39 mouse cellular contexts compared by ENCODE assay signal in the genomic region with DNA sequence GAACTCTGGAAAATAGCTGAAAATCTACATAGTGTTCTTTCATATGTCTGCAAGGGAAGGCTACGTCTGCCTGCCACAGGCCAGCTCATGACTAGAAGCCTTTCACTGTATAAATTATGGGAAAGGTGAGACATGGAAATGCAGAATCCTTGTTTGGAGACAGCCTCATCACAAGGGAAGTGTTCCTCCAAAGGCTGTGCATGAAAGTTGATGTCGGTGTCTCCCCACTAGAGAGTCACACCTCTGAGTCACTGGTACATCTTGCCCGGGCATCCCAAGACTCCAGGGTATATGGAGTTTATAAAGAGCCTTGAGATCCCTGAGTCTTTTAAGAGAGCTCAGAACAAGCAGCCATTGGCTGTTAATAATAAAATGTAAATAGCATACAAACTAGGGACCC. TPM values are rescaled to one million over a fixed set of nuclear protein-coding genes. Genes with fewer than 3 reads are reported as not detected.
"Had no signal": no experiment of that assay in that cellular context is flagged by ENCODE, and none has a peak within 500 bp of the region (broad histone marks: within the 10 kb centered on the region; RNA-seq: fewer than 3 reads in every experiment).

No protein-coding gene starts in this region.

- DNase-seq: left cerebral cortex, postnatal 4 days; liver; liver, embryonic 13.5 days; liver, postnatal 0 days; lung, adult 18-20 months; lung, adult 2 months; lung, embryonic 14.5 days; lung, postnatal 10 days; lung, postnatal 14 days; lung, postnatal 36 days; midbrain, embryonic 14.5 days had no signal

- H3K4me3 ChIP-seq: limb, embryonic 10.5 days; limb, embryonic 12.5 days; limb, embryonic 13.5 days; limb, embryonic 15.5 days; liver, embryonic 12.5 days; liver, embryonic 13.5 days; liver, embryonic 15.5 days; lung, embryonic 15.5 days; megakaryocyte, embryonic 14.5 days; midbrain, embryonic 10.5 days; midbrain, embryonic 12.5 days; midbrain, embryonic 13.5 days; midbrain, embryonic 15.5 days; myocyte had no signal

- H3K27ac ChIP-seq: limb, embryonic 10.5 days; limb, embryonic 12.5 days; limb, embryonic 13.5 days; limb, embryonic 15.5 days; liver, embryonic 12.5 days; liver, embryonic 13.5 days; liver, embryonic 14.5 days; liver, embryonic 15.5 days; lung, embryonic 15.5 days; macrophage; midbrain, embryonic 10.5 days; midbrain, embryonic 12.5 days; midbrain, embryonic 13.5 days; midbrain, embryonic 15.5 days had no signal

- ATAC-seq: liver, embryonic 12.5 days; liver, postnatal 0 days; lung, postnatal 0 days; midbrain, embryonic 13.5 days; midbrain, embryonic 15.5 days; midbrain, embryonic 16.5 days had no signal

RNA-seq across cellular contexts. Expression of gene Otos, which starts 4.5 kb away (rescaled TPM):
- total RNA-seq: left cerebral cortex, postnatal 10 days; left cerebral cortex, postnatal 14 days; left cerebral cortex, postnatal 25 days; left cerebral cortex, postnatal 36 days; left cerebral cortex, postnatal 4 days; liver, adult 2 months; midbrain, postnatal 0 days; monocyte, adult 5-6 weeks had no signal

RNA-seq across cellular contexts. Expression of gene Olfr12, which starts 35.6 kb away (rescaled TPM):
- total RNA-seq: left cerebral cortex, adult 8-10 months; left cerebral cortex, postnatal 10 days; left cerebral cortex, postnatal 14 days; left cerebral cortex, postnatal 25 days; left cerebral cortex, postnatal 36 days; left cerebral cortex, postnatal 4 days; liver, adult 2 months; megakaryocyte progenitor cell, adult 5-6 weeks; megakaryocyte, adult 5-6 weeks; megakaryocyte-erythroid progenitor cell, adult 5-6 weeks; midbrain, postnatal 0 days; monocyte, adult 5-6 weeks had no signal

RNA-seq across cellular contexts. Expression of gene Olfr1410, which starts 47.6 kb away (rescaled TPM):
- total RNA-seq: left cerebral cortex, adult 8-10 months; left cerebral cortex, postnatal 10 days; left cerebral cortex, postnatal 14 days; left cerebral cortex, postnatal 25 days; left cerebral cortex, postnatal 36 days; left cerebral cortex, postnatal 4 days; liver, adult 2 months; megakaryocyte progenitor cell, adult 5-6 weeks; megakaryocyte, adult 5-6 weeks; megakaryocyte-erythroid progenitor cell, adult 5-6 weeks; midbrain, postnatal 0 days; monocyte, adult 5-6 weeks had no signal

RNA-seq across cellular contexts. Expression of gene Olfr1411, which starts 59.0 kb away (rescaled TPM):
- total RNA-seq: left cerebral cortex, adult 8-10 months; left cerebral cortex, postnatal 10 days; left cerebral cortex, postnatal 14 days; left cerebral cortex, postnatal 25 days; left cerebral cortex, postnatal 36 days; left cerebral cortex, postnatal 4 days; liver, adult 2 months; megakaryocyte progenitor cell, adult 5-6 weeks; megakaryocyte, adult 5-6 weeks; megakaryocyte-erythroid progenitor cell, adult 5-6 weeks; midbrain, postnatal 0 days; monocyte, adult 5-6 weeks had no signal
